12 mouse cellular contexts compared by ENCODE assay signal in the genomic region with DNA sequence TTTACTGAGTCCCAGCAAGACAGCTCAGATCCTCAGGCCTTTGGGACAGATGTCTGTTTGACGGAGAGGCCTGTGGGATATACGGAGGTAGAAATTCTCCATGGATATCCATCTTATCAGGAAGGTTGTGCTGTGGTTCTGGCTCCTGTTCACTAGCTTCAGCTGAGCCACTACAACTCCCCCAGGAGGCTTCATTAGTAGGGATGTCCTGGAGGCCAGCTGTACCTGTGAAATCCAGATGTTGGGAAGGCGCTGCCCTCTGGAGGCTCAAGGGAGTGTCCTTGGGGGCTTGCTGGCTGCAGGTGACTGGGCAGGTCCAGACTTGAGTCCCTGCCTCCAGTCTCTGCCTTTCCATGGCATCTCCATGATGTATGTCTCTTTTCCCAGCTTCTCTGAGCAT.
A peak's percentile ranks its signal among the peaks of the same experiment; 100 is the strongest.
DNase-seq lines count a peak whose midpoint lies in the region; ATAC-seq and TF ChIP-seq lines count a peak whose summit lies in the region.
"Had no signal": no experiment of that assay in that cellular context is flagged by ENCODE, and none has a peak within 500 bp of the region (broad histone marks: within the 10 kb centered on the region; RNA-seq: fewer than 3 reads in every experiment).

No protein-coding gene starts in this region.

- no peaks in the 10 kb centered on the region for H3K36me3 ChIP-seq in kidney, embryonic 16.5 days (ENCODE audit: insufficient read depth, low read length)
- no peaks in the 10 kb centered on the region for H3K36me3 ChIP-seq in CH12.LX (replicated peaks in 1 of 2; ENCODE audit: control insufficient read depth in 1 of 2, insufficient read depth in 1 of 2, low read length in 1 of 2)
- no peaks in the 10 kb centered on the region for H3K36me3 ChIP-seq in intestine, postnatal 0 days (ENCODE audit: control insufficient read depth, insufficient read depth)
- H3K36me3 ChIP-seq: liver, embryonic 15.5 days had no signal

- peak; percentile 22 for TF ChIP-seq RAD21 in CH12.LX (IDR thresholded peaks at IDR 0.05; ENCODE audit: low read depth, low read length)

- dilution Hi-C loops in CH12.LX (cut with MboI; ENCODE audit: extremely low pct_ligation_motif_present, extremely low pct_unique_long_range_greater_than_20kb, low sequenced_read_pairs): no loop called here

- no peak for TF ChIP-seq CTCF in gastrocnemius, adult 2 months (IDR thresholded peaks at IDR 0.05)
- peak in 1 of 2 experiments; percentile 25; a peak in 2 of 4 replicates for TF ChIP-seq CTCF in CH12.LX (conservative IDR thresholded peaks at IDR 0.05 in 1 of 2, IDR thresholded peaks at IDR 0.05 in 1 of 2; ENCODE audit: low read depth in 2 of 2, low read length in 2 of 2)
- TF ChIP-seq CTCF in intestine, postnatal 0 days (IDR thresholded peaks at IDR 0.05; ENCODE audit: low read depth): peak; percentile 46

- TF ChIP-seq POLR2A in CH12.LX (IDR thresholded peaks at IDR 0.05; ENCODE audit: low read depth, low read length): no peak

- peaks cover 19% of the 10 kb centered on the region; the same call in 1 of the 2 replicates for H3K27me3 ChIP-seq in kidney, embryonic 16.5 days (ENCODE audit: insufficient read depth, low read length)
- H3K27me3 ChIP-seq in CH12.LX (replicated peaks): no peaks in the 10 kb centered on the region
- H3K27me3 ChIP-seq in intestine, postnatal 0 days (replicated peaks; ENCODE audit: control insufficient read depth, insufficient read depth, low read length): no peaks in the 10 kb centered on the region

- in situ Hi-C loops in CH12.LX (cut with MboI; ENCODE audit: low pct_ligation_motif_present, low pct_unique_long_range_greater_than_20kb, low sequenced_read_pairs): no loop called here

- 74% methylated on average over 3 of the region's 3 CpGs for WGBS in kidney, embryonic 16.5 days
- 89% methylated on average over 3 of the region's 3 CpGs for WGBS in intestine, postnatal 0 days

- intact Hi-C loops in gastrocnemius, adult 2 months (cut with DNase I): no loop called here

- TF ChIP-seq EP300 in CH12.LX (IDR thresholded peaks at IDR 0.05; ENCODE audit: low read length): no peak

- no peaks in the 10 kb centered on the region for H3K79me2 ChIP-seq in CH12.LX (replicated peaks; ENCODE audit: control insufficient read depth, extremely low read depth, insufficient read depth, poor library complexity, severe bottlenecking)

- H3K4me3 ChIP-seq in gastrocnemius, adult 2 months: no peak overlapping the region
- H3K4me3 ChIP-seq in kidney, embryonic 16.5 days (ENCODE audit: low read length): no peak overlapping the region
- H3K4me3 ChIP-seq in CH12.LX (replicated peaks in 1 of 3; ENCODE audit: low read depth in 2 of 3, low read length in 2 of 3, poor library complexity in 1 of 3): no peak overlapping the region
- no peak overlapping the region for H3K4me3 ChIP-seq in intestine, postnatal 0 days (ENCODE audit: low read depth, low read length)
- H3K4me3 ChIP-seq: liver, embryonic 15.5 days had no signal

- DNase-seq in gastrocnemius, adult 2 months: peak; percentile 16
- no peak for DNase-seq in gastrocnemius, adult 18-20 months (ENCODE audit: low spot score)
- no peak for DNase-seq in kidney, adult 11 months
- no peak for DNase-seq in CH12.LX (ENCODE audit: extremely low read depth)
- DNase-seq in ovary, postnatal 10 days (ENCODE audit: low spot score): no peak
- DNase-seq in cerebellum, adult 11-12 months: no peak
- DNase-seq: B cell, adult 2 months; cerebellum, adult 9-10 months; right cerebral cortex, adult 18-20 months had no signal

- H3K9me3 ChIP-seq in kidney, embryonic 16.5 days (ENCODE audit: low read length): peaks cover 6% of the 10 kb centered on the region
- peaks cover 6% of the 10 kb centered on the region for H3K9me3 ChIP-seq in CH12.LX (replicated peaks; ENCODE audit: low read length)
- 0 out of 2 replicates have a peak, but pooled peaks cover under 1% of the 10 kb centered on the region for H3K9me3 ChIP-seq in intestine, postnatal 0 days (ENCODE audit: control insufficient read depth)
- H3K9me3 ChIP-seq: liver, embryonic 15.5 days had no signal

- H3K9ac ChIP-seq in kidney, embryonic 16.5 days (replicated peaks; ENCODE audit: low read length): no peak overlapping the region
- H3K9ac ChIP-seq in CH12.LX (ENCODE audit: insufficient read depth, low read depth): no peak overlapping the region
- no peak overlapping the region for H3K9ac ChIP-seq in intestine, postnatal 0 days (ENCODE audit: low read depth, low read length)
- H3K9ac ChIP-seq: liver, embryonic 15.5 days had no signal

- H3K27ac ChIP-seq in gastrocnemius, adult 2 months: peak overlapping the region; percentile 66
- H3K27ac ChIP-seq in kidney, embryonic 16.5 days (ENCODE audit: low read length): peak overlapping the region; percentile 41
- no peak overlapping the region for H3K27ac ChIP-seq in CH12.LX (ENCODE audit: insufficient read depth, low read depth)
- no peak overlapping the region for H3K27ac ChIP-seq in intestine, postnatal 0 days (ENCODE audit: low read depth, low read length)
- H3K27ac ChIP-seq: liver, embryonic 15.5 days had no signal

- peaks cover 58% of the 10 kb centered on the region for H3K4me1 ChIP-seq in kidney, embryonic 16.5 days (ENCODE audit: insufficient read depth, low read length)
- peaks cover 5 to 6% of the 10 kb centered on the region in 2 experiments; a peak in 3 of 4 replicates for H3K4me1 ChIP-seq in CH12.LX (ENCODE audit: control insufficient read depth in 1 of 2, insufficient read depth in 2 of 2)
- H3K4me1 ChIP-seq in intestine, postnatal 0 days (replicated peaks; ENCODE audit: control insufficient read depth, insufficient read depth, low read length): no peaks in the 10 kb centered on the region; the same call in 1 of the 2 replicates
- H3K4me1 ChIP-seq: liver, embryonic 15.5 days had no signal

- ATAC-seq in kidney, embryonic 16.5 days (ENCODE audit: low FRiP score, low TSS enrichment): no peak
- ATAC-seq in intestine, postnatal 0 days: no peak

- H3K4me2 ChIP-seq in kidney, embryonic 16.5 days (replicated peaks; ENCODE audit: low read depth, low read length): no peak overlapping the region
- no peak overlapping the region for H3K4me2 ChIP-seq in CH12.LX (ENCODE audit: insufficient read depth, low read depth, poor library complexity, severe bottlenecking)
- H3K4me2 ChIP-seq in intestine, postnatal 0 days (replicated peaks; ENCODE audit: low read depth): no peak overlapping the region
- H3K4me2 ChIP-seq: liver, embryonic 15.5 days had no signal

TF ChIP-seq in CH12.LX, 34 proteins besides CTCF, POLR2A, EP300 and RAD21:
- TF ChIP-seq SMC3 (IDR thresholded peaks at IDR 0.05; ENCODE audit: low read depth, low read length): peak; percentile 33; the same call in 1 of the 2 replicates
- no peak for TF ChIP-seq POLR2AphosphoS2 (IDR thresholded peaks at IDR 0.05; ENCODE audit: low read depth, low read length)
- no peak for TF ChIP-seq MXI1 (IDR thresholded peaks at IDR 0.05; ENCODE audit: low read depth, low read length)

Comparison
In these comparisons a context has a peak if more than half of its experiments do, and no peak if none do; other contexts are left out.
1. H3K27ac ChIP-seq: peak in gastrocnemius, adult 2 months (single experiment) and kidney, embryonic 16.5 days (single experiment); none in CH12.LX (single experiment) and intestine, postnatal 0 days (single experiment).